Mouse (Mus musculus): ENCODE measurements around the gene Csf3. TPM values are rescaled to one million over a fixed set of nuclear protein-coding genes. Genes with fewer than 3 reads are reported as not detected.

Gene Csf3
- polyA plus RNA-seq, 1 experiment: not detected

DNA sequence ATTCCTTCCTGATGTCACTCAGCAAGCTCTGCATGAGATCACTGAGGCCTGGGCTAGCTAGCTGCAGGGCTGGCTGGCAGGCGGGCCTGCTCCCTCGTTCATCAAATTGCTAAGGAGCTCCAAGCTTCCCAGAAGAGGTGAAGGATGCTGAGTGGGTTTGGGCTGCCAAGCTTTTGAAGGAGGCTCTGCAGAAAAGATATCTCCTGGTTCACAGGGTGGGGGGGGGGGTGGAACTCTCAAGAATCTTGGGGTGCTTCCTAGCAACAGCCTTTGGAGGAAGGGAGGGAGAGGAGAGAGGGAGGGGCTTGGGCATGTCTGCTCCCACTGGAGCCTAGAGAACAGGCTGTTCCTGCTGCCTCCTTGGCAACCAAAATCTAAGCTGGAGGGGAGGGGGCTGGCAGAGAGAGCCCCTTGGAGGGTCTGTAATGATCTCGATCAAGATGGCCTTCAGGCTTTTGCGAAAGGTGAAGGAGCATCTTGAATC, 37.4 kb downstream of the Csf3 start:
- Histone ChIP-seq H3K4me1 (ENCODE audit: control insufficient read depth, insufficient read depth, low read length) (peaks cover 5% of the 10 kb centered on the region), H3K4me3 (replicated peaks; ENCODE audit: control insufficient read depth, low read depth, low read length) (no peak overlapping the region), H3K27ac (ENCODE audit: control insufficient read depth, insufficient read depth, low read depth, low read length, poor library complexity) (no peak overlapping the region)
- 68% methylated on average over 4 of the region's 4 CpGs for WGBS
- no peak for TF ChIP-seq POLR2A (IDR thresholded peaks at IDR 0.05; ENCODE audit: borderline replicate concordance, control insufficient read depth, low read depth, low read length)
- TF ChIP-seq CTCF (IDR thresholded peaks at IDR 0.05; ENCODE audit: control insufficient read depth, insufficient read depth, low read length): no peak

DNA sequence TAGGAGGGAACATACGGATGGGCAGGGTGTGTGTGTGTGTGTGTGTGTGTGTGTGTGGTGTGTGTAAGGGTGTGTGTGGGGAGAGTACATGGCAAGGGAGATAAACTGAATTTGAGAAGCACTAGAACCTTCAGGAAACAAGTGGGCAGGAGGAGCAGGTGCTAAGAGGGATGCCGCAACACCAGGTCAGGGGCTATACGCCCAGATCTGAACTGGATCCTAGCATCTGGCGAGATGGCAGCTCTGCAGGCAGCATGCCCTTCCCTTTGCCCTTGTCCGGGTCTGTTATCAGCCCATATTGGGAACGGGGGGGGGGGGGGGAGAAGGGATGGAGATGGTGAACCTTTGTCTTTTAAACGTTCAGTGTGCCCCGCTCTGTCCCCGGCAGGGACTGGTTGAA, 37.9 kb downstream of the Csf3 start:
- no peak overlapping the region for H3K27ac ChIP-seq (ENCODE audit: control insufficient read depth, insufficient read depth, low read depth, low read length, poor library complexity)
- 68% methylated on average over 9 of the region's 9 CpGs for WGBS
- no peak overlapping the region for H3K4me3 ChIP-seq (replicated peaks; ENCODE audit: control insufficient read depth, low read depth, low read length)
- TF ChIP-seq CTCF (IDR thresholded peaks at IDR 0.05; ENCODE audit: control insufficient read depth, insufficient read depth, low read length) (no peak), POLR2A (IDR thresholded peaks at IDR 0.05; ENCODE audit: borderline replicate concordance, control insufficient read depth, low read depth, low read length) (no peak)
- H3K4me1 ChIP-seq (ENCODE audit: control insufficient read depth, insufficient read depth, low read length): peaks cover 5% of the 10 kb centered on the region

DNA sequence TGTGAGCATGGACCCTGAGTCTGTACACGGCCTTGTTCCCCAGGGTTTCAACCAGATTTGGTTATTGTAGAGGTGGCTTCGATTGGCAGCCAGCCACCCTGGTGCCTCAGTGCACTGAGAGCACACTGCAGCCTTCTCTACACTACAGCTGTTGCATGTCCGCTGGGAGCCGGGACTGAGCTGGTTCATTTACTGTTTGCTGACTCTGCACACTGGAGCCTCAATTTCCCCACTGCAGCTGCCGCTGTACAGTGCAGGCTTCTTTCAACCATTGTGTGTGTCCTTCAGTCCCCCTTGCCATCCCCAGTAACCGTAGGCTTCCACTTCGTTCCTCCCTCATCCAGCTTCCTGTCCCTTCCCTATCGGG, 38.9 kb downstream of the Csf3 start:
- TF ChIP-seq POLR2A (IDR thresholded peaks at IDR 0.05; ENCODE audit: borderline replicate concordance, control insufficient read depth, low read depth, low read length) (no peak), CTCF (IDR thresholded peaks at IDR 0.05; ENCODE audit: control insufficient read depth, insufficient read depth, low read length) (no peak)
- peak overlapping the region; percentile 14 for H3K4me3 ChIP-seq (replicated peaks; ENCODE audit: control insufficient read depth, low read depth, low read length)
- 0 out of 2 replicates have a peak overlapping the region, but pooled peaks have one; percentile 2 for H3K27ac ChIP-seq (ENCODE audit: control insufficient read depth, insufficient read depth, low read depth, low read length, poor library complexity)
- 27% methylated on average over 8 of the region's 8 CpGs for WGBS
- peaks cover 5% of the 10 kb centered on the region for H3K4me1 ChIP-seq (ENCODE audit: control insufficient read depth, insufficient read depth, low read length)

GRCm38 (mm10) chr11:98740393-98741050, 39.5 kb downstream of the Csf3 start, which contains the start of gene Thra:
Thra (plus strand) TSS chr11:98740638.
- Histone ChIP-seq H3K4me1 (ENCODE audit: control insufficient read depth, insufficient read depth, low read length) (peaks cover 5% of the 10 kb centered on the region), H3K4me3 (replicated peaks; ENCODE audit: control insufficient read depth, low read depth, low read length) (peak within 1 kb of the TSS; percentile 59), H3K27ac (ENCODE audit: control insufficient read depth, insufficient read depth, low read depth, low read length, poor library complexity) (0 out of 2 replicates have a peak within 1 kb of the TSS, but pooled peaks have one; percentile 22)
- WGBS: 0% methylated on average over 22 of the region's 22 CpGs
- 0 out of 2 replicates have a peak, but pooled peaks have one; percentile 25 for TF ChIP-seq POLR2A (IDR thresholded peaks at IDR 0.05; ENCODE audit: borderline replicate concordance, control insufficient read depth, low read depth, low read length)
- no peak for TF ChIP-seq CTCF (IDR thresholded peaks at IDR 0.05; ENCODE audit: control insufficient read depth, insufficient read depth, low read length)

DNA sequence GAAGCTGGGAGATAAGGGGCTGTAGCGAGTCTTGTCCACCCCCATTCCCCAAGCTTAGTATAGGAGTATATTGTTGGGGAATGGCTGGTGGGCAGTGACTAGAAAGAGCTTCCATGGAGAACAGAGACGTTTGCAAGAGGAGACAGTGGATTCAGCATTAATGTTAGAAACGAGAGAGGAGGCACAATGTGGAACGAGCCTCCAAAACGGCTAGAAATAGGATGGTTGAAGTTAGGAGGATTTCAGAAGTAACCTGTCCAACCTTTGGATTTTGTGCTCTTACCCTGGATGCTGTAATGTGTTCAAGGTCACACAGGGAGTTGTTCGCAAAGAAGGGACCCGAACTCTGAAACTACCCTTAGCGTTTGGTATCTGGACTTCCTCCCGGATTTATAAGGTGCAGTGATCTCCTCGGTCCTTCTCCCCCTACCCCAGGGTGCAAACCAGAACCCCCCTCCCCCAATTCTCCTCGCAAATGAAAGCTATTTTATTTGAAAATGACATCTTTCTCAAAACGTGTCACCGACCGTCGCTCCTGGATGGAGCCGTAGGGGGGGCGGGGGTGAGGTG, 40.1 kb downstream of the Csf3 start:
- WGBS: 1% methylated on average over 17 of the region's 17 CpGs
- TF ChIP-seq POLR2A (IDR thresholded peaks at IDR 0.05; ENCODE audit: borderline replicate concordance, control insufficient read depth, low read depth, low read length): no peak
- TF ChIP-seq CTCF (IDR thresholded peaks at IDR 0.05; ENCODE audit: control insufficient read depth, insufficient read depth, low read length): no peak
- Histone ChIP-seq H3K4me1 (ENCODE audit: control insufficient read depth, insufficient read depth, low read length) (peaks cover 5% of the 10 kb centered on the region), H3K4me3 (replicated peaks; ENCODE audit: control insufficient read depth, low read depth, low read length) (peak overlapping the region; percentile 59), H3K27ac (ENCODE audit: control insufficient read depth, insufficient read depth, low read depth, low read length, poor library complexity) (no peak overlapping the region)

- peak overlapping the region; percentile 73 for H3K27ac ChIP-seq (ENCODE audit: control insufficient read depth, insufficient read depth, low read depth, low read length, poor library complexity)
- H3K4me3 ChIP-seq (replicated peaks; ENCODE audit: control insufficient read depth, low read depth, low read length): peak overlapping the region; percentile 91
- TF ChIP-seq POLR2A (IDR thresholded peaks at IDR 0.05; ENCODE audit: borderline replicate concordance, control insufficient read depth, low read depth, low read length) (no peak), CTCF (IDR thresholded peaks at IDR 0.05; ENCODE audit: control insufficient read depth, insufficient read depth, low read length) (no peak)
- WGBS: under 1% methylated on average over 80 of the region's 86 CpGs
- peaks cover 5% of the 10 kb centered on the region for H3K4me1 ChIP-seq (ENCODE audit: control insufficient read depth, insufficient read depth, low read length)
Observed at GRCm38 (mm10) chr11:98741622-98742396, 40.7 kb downstream of the Csf3 start.

- Histone ChIP-seq H3K4me3 (replicated peaks; ENCODE audit: control insufficient read depth, low read depth, low read length) (peak overlapping the region; percentile 91), H3K27ac (ENCODE audit: control insufficient read depth, insufficient read depth, low read depth, low read length, poor library complexity) (no peak overlapping the region), H3K4me1 (ENCODE audit: control insufficient read depth, insufficient read depth, low read length) (peaks cover 8% of the 10 kb centered on the region)
- WGBS: 5% methylated on average over 21 of the region's 21 CpGs
- TF ChIP-seq POLR2A (IDR thresholded peaks at IDR 0.05; ENCODE audit: borderline replicate concordance, control insufficient read depth, low read depth, low read length) (no peak), CTCF (IDR thresholded peaks at IDR 0.05; ENCODE audit: control insufficient read depth, insufficient read depth, low read length) (no peak)
Observed at GRCm38 (mm10) chr11:98742397-98743291, 41.6 kb downstream of the Csf3 start.
